Mouse (Mus musculus): ENCODE measurements around the gene Pdcd2l. TPM values are rescaled to one million over a fixed set of nuclear protein-coding genes. Genes with fewer than 3 reads are reported as not detected.

The Pdcd2l gene
- polyA plus RNA-seq, 1 experiment from 2014 or later = 54.3 TPM

- Histone ChIP-seq H3K4me1 (ENCODE audit: control insufficient read depth in 2 of 2, insufficient read depth in 2 of 2, low read length in 2 of 2) (peaks cover 21 to 41% of the 10 kb centered on the region in 2 experiments), H3K4me3 (ENCODE audit: control insufficient read depth in 1 of 2, insufficient read depth in 1 of 2, low read depth in 1 of 2, low read length in 2 of 2) (no peak overlapping the region), H3K4me2 (ENCODE audit: low read length) (no peak overlapping the region), H3K36me3 (ENCODE audit: control insufficient read depth, insufficient read depth, low read length) (peaks cover 95% of the 10 kb centered on the region), H3K27ac (replicated peaks in 1 of 2; ENCODE audit: control insufficient read depth in 1 of 2, insufficient read depth in 1 of 2, low read depth in 2 of 2, low read length in 2 of 2) (no peak overlapping the region), H3K9ac (ENCODE audit: low read length) (no peak overlapping the region), H3K9me3 (ENCODE audit: control insufficient read depth, low read length) (0 out of 2 replicates have a peak, but pooled peaks cover 3% of the 10 kb centered on the region), H3K27me3 (ENCODE audit: control insufficient read depth, insufficient read depth, low read length) (no peaks in the 10 kb centered on the region)
- ATAC-seq (ENCODE audit: insufficient number of reproducible peaks, insufficient read depth, low FRiP score, low read depth) = no peak
- WGBS = 85% methylated on average over 6 of the region's 6 CpGs
Measured at GRCm38 (mm10) chr7:34224308-34224707, 27.8 kb upstream of the Pdcd2l start.

- H3K9me3 ChIP-seq (ENCODE audit: control insufficient read depth, low read length) = 0 out of 2 replicates have a peak, but pooled peaks cover 3% of the 10 kb centered on the region
- H3K27ac ChIP-seq (replicated peaks in 1 of 2; ENCODE audit: control insufficient read depth in 1 of 2, insufficient read depth in 1 of 2, low read depth in 2 of 2, low read length in 2 of 2) = no peak overlapping the region
Measured at GRCm38 (mm10) chr7:34222340-34222739, 25.9 kb upstream of the Pdcd2l start.

GRCm38 (mm10) chr7:34221594-34222250 is 25.3 kb upstream of the Pdcd2l start:
- 0 out of 2 replicates have a peak, but pooled peaks cover 3% of the 10 kb centered on the region for H3K9me3 ChIP-seq (ENCODE audit: control insufficient read depth, low read length)
- ATAC-seq (ENCODE audit: insufficient number of reproducible peaks, insufficient read depth, low FRiP score, low read depth) = no peak
- no peak overlapping the region for H3K27ac ChIP-seq (replicated peaks in 1 of 2; ENCODE audit: control insufficient read depth in 1 of 2, insufficient read depth in 1 of 2, low read depth in 2 of 2, low read length in 2 of 2)
- H3K36me3 ChIP-seq (ENCODE audit: control insufficient read depth, insufficient read depth, low read length) = peaks cover 100% of the 10 kb centered on the region
- no peak overlapping the region for H3K4me3 ChIP-seq (ENCODE audit: control insufficient read depth in 1 of 2, insufficient read depth in 1 of 2, low read depth in 1 of 2, low read length in 2 of 2)
- H3K4me1 ChIP-seq (ENCODE audit: control insufficient read depth in 2 of 2, insufficient read depth in 2 of 2, low read length in 2 of 2) = peaks cover 2 to 16% of the 10 kb centered on the region in 2 experiments; a peak in 3 of 4 replicates
- no peak overlapping the region for H3K9ac ChIP-seq (ENCODE audit: low read length)
- H3K27me3 ChIP-seq (ENCODE audit: control insufficient read depth, insufficient read depth, low read length) = no peaks in the 10 kb centered on the region
- WGBS = 76% methylated on average over 9 of the region's 9 CpGs
- H3K4me2 ChIP-seq (ENCODE audit: low read length) = no peak overlapping the region

More at GRCm38 (mm10) chr7:34222340-34222739, 25.9 kb upstream of the Pdcd2l start:
- no peak for ATAC-seq (ENCODE audit: insufficient number of reproducible peaks, insufficient read depth, low FRiP score, low read depth)
- Histone ChIP-seq H3K9ac (ENCODE audit: low read length) (no peak overlapping the region), H3K4me2 (ENCODE audit: low read length) (no peak overlapping the region), H3K27me3 (ENCODE audit: control insufficient read depth, insufficient read depth, low read length) (no peaks in the 10 kb centered on the region), H3K4me3 (ENCODE audit: control insufficient read depth in 1 of 2, insufficient read depth in 1 of 2, low read depth in 1 of 2, low read length in 2 of 2) (no peak overlapping the region), H3K4me1 (ENCODE audit: control insufficient read depth in 2 of 2, insufficient read depth in 2 of 2, low read length in 2 of 2) (peaks cover 8 to 22% of the 10 kb centered on the region in 2 experiments; a peak in 3 of 4 replicates), H3K36me3 (ENCODE audit: control insufficient read depth, insufficient read depth, low read length) (peaks cover 100% of the 10 kb centered on the region)
- 94% methylated on average over 10 of the region's 10 CpGs for WGBS

- no peaks in the 10 kb centered on the region for H3K4me1 ChIP-seq (ENCODE audit: control insufficient read depth in 2 of 2, insufficient read depth in 2 of 2, low read length in 2 of 2)
- no peak overlapping the region for H3K27ac ChIP-seq (replicated peaks in 1 of 2; ENCODE audit: control insufficient read depth in 1 of 2, insufficient read depth in 1 of 2, low read depth in 2 of 2, low read length in 2 of 2)
- no peak overlapping the region for H3K9ac ChIP-seq (ENCODE audit: low read length)
- peaks cover 100% of the 10 kb centered on the region for H3K36me3 ChIP-seq (ENCODE audit: control insufficient read depth, insufficient read depth, low read length)
- H3K9me3 ChIP-seq (ENCODE audit: control insufficient read depth, low read length) = 0 out of 2 replicates have a peak, but pooled peaks cover 3% of the 10 kb centered on the region
- H3K4me2 ChIP-seq (ENCODE audit: low read length) = no peak overlapping the region
- no peak overlapping the region for H3K4me3 ChIP-seq (ENCODE audit: control insufficient read depth in 1 of 2, insufficient read depth in 1 of 2, low read depth in 1 of 2, low read length in 2 of 2)
- WGBS = 76% methylated on average over 1 of the region's 1 CpGs
- no peak for ATAC-seq (ENCODE audit: insufficient number of reproducible peaks, insufficient read depth, low FRiP score, low read depth)
- H3K27me3 ChIP-seq (ENCODE audit: control insufficient read depth, insufficient read depth, low read length) = no peaks in the 10 kb centered on the region
Measured at GRCm38 (mm10) chr7:34218496-34218895, 22.0 kb upstream of the Pdcd2l start.

GRCm38 (mm10) chr7:34216474-34216873 is 20.0 kb upstream of the Pdcd2l start:
- peaks cover 100% of the 10 kb centered on the region for H3K36me3 ChIP-seq (ENCODE audit: control insufficient read depth, insufficient read depth, low read length)
- no peaks in the 10 kb centered on the region for H3K9me3 ChIP-seq (ENCODE audit: control insufficient read depth, low read length)
- H3K4me3 ChIP-seq (ENCODE audit: control insufficient read depth in 1 of 2, insufficient read depth in 1 of 2, low read depth in 1 of 2, low read length in 2 of 2) = no peak overlapping the region
- no peak overlapping the region for H3K4me2 ChIP-seq (ENCODE audit: low read length)
- WGBS = 90% methylated on average over 10 of the region's 10 CpGs
- no peak overlapping the region for H3K9ac ChIP-seq (ENCODE audit: low read length)
- no peak overlapping the region for H3K27ac ChIP-seq (replicated peaks in 1 of 2; ENCODE audit: control insufficient read depth in 1 of 2, insufficient read depth in 1 of 2, low read depth in 2 of 2, low read length in 2 of 2)
- no peaks in the 10 kb centered on the region for H3K4me1 ChIP-seq (ENCODE audit: control insufficient read depth in 2 of 2, insufficient read depth in 2 of 2, low read length in 2 of 2)
- H3K27me3 ChIP-seq (ENCODE audit: control insufficient read depth, insufficient read depth, low read length) = no peaks in the 10 kb centered on the region
- no peak for ATAC-seq (ENCODE audit: insufficient number of reproducible peaks, insufficient read depth, low FRiP score, low read depth)

- Histone ChIP-seq H3K9ac (ENCODE audit: low read length) (no peak overlapping the region), H3K27ac (replicated peaks in 1 of 2; ENCODE audit: control insufficient read depth in 1 of 2, insufficient read depth in 1 of 2, low read depth in 2 of 2, low read length in 2 of 2) (no peak overlapping the region), H3K9me3 (ENCODE audit: control insufficient read depth, low read length) (no peaks in the 10 kb centered on the region), H3K36me3 (ENCODE audit: control insufficient read depth, insufficient read depth, low read length) (peaks cover 100% of the 10 kb centered on the region), H3K4me2 (ENCODE audit: low read length) (no peak overlapping the region), H3K4me1 (ENCODE audit: control insufficient read depth in 2 of 2, insufficient read depth in 2 of 2, low read length in 2 of 2) (no peaks in the 10 kb centered on the region), H3K4me3 (ENCODE audit: control insufficient read depth in 1 of 2, insufficient read depth in 1 of 2, low read depth in 1 of 2, low read length in 2 of 2) (no peak overlapping the region), H3K27me3 (ENCODE audit: control insufficient read depth, insufficient read depth, low read length) (no peaks in the 10 kb centered on the region)
- WGBS = 86% methylated on average over 9 of the region's 9 CpGs
- no peak for ATAC-seq (ENCODE audit: insufficient number of reproducible peaks, insufficient read depth, low FRiP score, low read depth)
Measured at GRCm38 (mm10) chr7:34215481-34215880, 19.0 kb upstream of the Pdcd2l start.

GRCm38 (mm10) chr7:34214644-34215043 is 18.2 kb upstream of the Pdcd2l start:
- H3K36me3 ChIP-seq (ENCODE audit: control insufficient read depth, insufficient read depth, low read length) = peaks cover 100% of the 10 kb centered on the region
- H3K27ac ChIP-seq (replicated peaks in 1 of 2; ENCODE audit: control insufficient read depth in 1 of 2, insufficient read depth in 1 of 2, low read depth in 2 of 2, low read length in 2 of 2) = no peak overlapping the region
- H3K9me3 ChIP-seq (ENCODE audit: control insufficient read depth, low read length) = no peaks in the 10 kb centered on the region
- H3K4me1 ChIP-seq (ENCODE audit: control insufficient read depth in 2 of 2, insufficient read depth in 2 of 2, low read length in 2 of 2) = no peaks in the 10 kb centered on the region
- no peak overlapping the region for H3K4me3 ChIP-seq (ENCODE audit: control insufficient read depth in 1 of 2, insufficient read depth in 1 of 2, low read depth in 1 of 2, low read length in 2 of 2)
- no peak overlapping the region for H3K4me2 ChIP-seq (ENCODE audit: low read length)
- 91% methylated on average over 8 of the region's 8 CpGs for WGBS
- H3K9ac ChIP-seq (ENCODE audit: low read length) = no peak overlapping the region
- H3K27me3 ChIP-seq (ENCODE audit: control insufficient read depth, insufficient read depth, low read length) = no peaks in the 10 kb centered on the region
- no peak for ATAC-seq (ENCODE audit: insufficient number of reproducible peaks, insufficient read depth, low FRiP score, low read depth)

GRCm38 (mm10) chr7:34213281-34213680 is 16.8 kb upstream of the Pdcd2l start:
- Histone ChIP-seq H3K4me1 (ENCODE audit: control insufficient read depth in 2 of 2, insufficient read depth in 2 of 2, low read length in 2 of 2) (no peaks in the 10 kb centered on the region), H3K9ac (ENCODE audit: low read length) (no peak overlapping the region), H3K4me3 (ENCODE audit: control insufficient read depth in 1 of 2, insufficient read depth in 1 of 2, low read depth in 1 of 2, low read length in 2 of 2) (no peak overlapping the region), H3K27me3 (ENCODE audit: control insufficient read depth, insufficient read depth, low read length) (no peaks in the 10 kb centered on the region), H3K27ac (replicated peaks in 1 of 2; ENCODE audit: control insufficient read depth in 1 of 2, insufficient read depth in 1 of 2, low read depth in 2 of 2, low read length in 2 of 2) (no peak overlapping the region), H3K4me2 (ENCODE audit: low read length) (no peak overlapping the region), H3K9me3 (ENCODE audit: control insufficient read depth, low read length) (no peaks in the 10 kb centered on the region), H3K36me3 (ENCODE audit: control insufficient read depth, insufficient read depth, low read length) (peaks cover 100% of the 10 kb centered on the region)
- ATAC-seq (ENCODE audit: insufficient number of reproducible peaks, insufficient read depth, low FRiP score, low read depth) = no peak
- 86% methylated on average over 7 of the region's 7 CpGs for WGBS
